8 mouse cellular contexts compared by ENCODE assay signal in genomic region chr11:3863454-3864112, GRCm38 (mm10). TPM values are rescaled to one million over a fixed set of nuclear protein-coding genes. Genes with fewer than 3 reads are reported as not detected.
DNase-seq lines count a peak whose midpoint lies in the region; ATAC-seq and TF ChIP-seq lines count a peak whose summit lies in the region.

Osbp2 (minus strand) TSS chr11:3863903.

- H3K27ac ChIP-seq in forebrain, embryonic 16.5 days (ENCODE audit: low read length), result no peak within 1 kb of the TSS
- H3K27ac ChIP-seq in lung, postnatal 0 days (ENCODE audit: low read length), result no peak within 1 kb of the TSS

- H3K9me3 ChIP-seq in forebrain, embryonic 16.5 days (ENCODE audit: control insufficient read depth, low read length), result no peaks in the 10 kb centered on the region
- H3K9me3 ChIP-seq in lung, postnatal 0 days (ENCODE audit: low read length), result no peaks in the 10 kb centered on the region

- H3K4me3 ChIP-seq in forebrain, embryonic 16.5 days (replicated peaks; ENCODE audit: low read length), result peak within 1 kb of the TSS; percentile 61
- peak within 1 kb of the TSS; percentile 30 for H3K4me3 ChIP-seq in lung, postnatal 0 days (ENCODE audit: low read depth, low read length)

- peak; percentile 56 for DNase-seq in ES-CJ7 (ENCODE audit: low read depth, low spot score)
- peak; percentile 91 for DNase-seq in cerebellum, adult 18-20 months
- DNase-seq in layer of hippocampus, postnatal 10 days (ENCODE audit: low spot score in 2 of 2), result peak; percentile 75 to 80
- DNase-seq in lung, postnatal 0 days (ENCODE audit: low spot score), result peak; percentile 85
- peak; percentile 10 for DNase-seq in ovary, postnatal 10 days (ENCODE audit: low spot score)
- peak; percentile 74 for DNase-seq in thymus, postnatal 0 days (ENCODE audit: low spot score)

- peak; percentile 91 for ATAC-seq in forebrain, embryonic 16.5 days
- ATAC-seq in hematopoietic stem cell, adult 5-6 weeks (replicated peaks in 1 of 2; ENCODE audit: insufficient read depth in 1 of 2, low FRiP score in 2 of 2, low TSS enrichment in 1 of 2, low read depth in 1 of 2, poor library complexity in 2 of 2, severe bottlenecking in 2 of 2), result peak; percentile 86 to 87
- ATAC-seq in lung, postnatal 0 days, result peak; percentile 97

- no peaks in the 10 kb centered on the region for H3K27me3 ChIP-seq in forebrain, embryonic 16.5 days (replicated peaks; ENCODE audit: control insufficient read depth, insufficient read depth, low read length)
- no peaks in the 10 kb centered on the region; the same call in 1 of the 2 replicates for H3K27me3 ChIP-seq in lung, postnatal 0 days (replicated peaks; ENCODE audit: insufficient read depth, low read length)

- peak; percentile 65 for TF ChIP-seq CTCF in lung, postnatal 0 days (IDR thresholded peaks at IDR 0.05)

- peak within 1 kb of the TSS; percentile 72 for H3K9ac ChIP-seq in forebrain, embryonic 16.5 days (replicated peaks; ENCODE audit: low read depth, low read length)
- no peak within 1 kb of the TSS; the same call in 1 of the 2 replicates for H3K9ac ChIP-seq in lung, postnatal 0 days (replicated peaks; ENCODE audit: low read depth)

- H3K4me2 ChIP-seq in forebrain, embryonic 16.5 days (ENCODE audit: low read length), result peak within 1 kb of the TSS; percentile 86
- peak within 1 kb of the TSS; percentile 70 for H3K4me2 ChIP-seq in lung, postnatal 0 days (replicated peaks; ENCODE audit: low read depth, low read length)

- 4% methylated on average over 58 of the region's 58 CpGs for WGBS in forebrain, embryonic 16.5 days
- 5% methylated on average over 45 of the region's 58 CpGs for WGBS in lung, postnatal 0 days

- no peaks in the 10 kb centered on the region for H3K36me3 ChIP-seq in forebrain, embryonic 16.5 days (ENCODE audit: control insufficient read depth, insufficient read depth)
- no peaks in the 10 kb centered on the region for H3K36me3 ChIP-seq in lung, postnatal 0 days (ENCODE audit: insufficient read depth, low read length)

- TF ChIP-seq EP300 in lung, postnatal 0 days (IDR thresholded peaks at IDR 0.05), result no peak

- H3K4me1 ChIP-seq in forebrain, embryonic 16.5 days (replicated peaks; ENCODE audit: control insufficient read depth, insufficient read depth, low read length), result peaks cover 13% of the 10 kb centered on the region
- H3K4me1 ChIP-seq in lung, postnatal 0 days (ENCODE audit: insufficient read depth, low read depth, low read length), result no peaks in the 10 kb centered on the region

RNA-seq across cellular contexts. Expression of gene Osbp2, which starts in this region (rescaled TPM):
- 11.8 and 19.5 TPM in 2 replicates for polyA plus RNA-seq in forebrain, embryonic 16.5 days (2015; fragmentation: Nextera tagmentation; extraction: Ambion mirVana)
- total RNA-seq in hematopoietic stem cell, adult 5-6 weeks (2017), result 0.81 TPM in 1 of 2 replicates, not detected in the other
- 10 to 100 TPM; 84.0 to 87.2 TPM for total RNA-seq in layer of hippocampus, postnatal 10 days (2021)
- 0.11 and 0.17 TPM in 2 replicates for polyA plus RNA-seq in lung, postnatal 0 days (2015; fragmentation: Nextera tagmentation; extraction: Ambion mirVana)
- polyA plus RNA-seq in thymus, postnatal 0 days (2015; fragmentation: Nextera tagmentation; extraction: Ambion mirVana), result 0.10 and 0.28 TPM in 2 replicates

Comparison
In these comparisons a context has a peak if more than half of its experiments do, and no peak if none do; other contexts are left out.
1. RNA of gene Osbp2 (total RNA-seq): 84.0 to 87.2 TPM in layer of hippocampus, postnatal 10 days; 0.81 TPM in hematopoietic stem cell, adult 5-6 weeks; every median in the first group is over 10 times any median in the second.
2. RNA of gene Osbp2 (polyA plus RNA-seq): 11.8 to 19.5 TPM in forebrain, embryonic 16.5 days; 0.11 to 0.17 TPM in lung, postnatal 0 days and 0.10 to 0.28 TPM in thymus, postnatal 0 days; every median in the first group is over 10 times any median in the second.
3. Peak in ATAC-seq in hematopoietic stem cell, adult 5-6 weeks; RNA of the gene not detected or under 1 TPM.
4. Peak in DNase-seq, ATAC-seq, H3K4me3 ChIP-seq and H3K4me2 ChIP-seq in lung, postnatal 0 days; RNA of the gene not detected or under 1 TPM.
5. Peak in DNase-seq in thymus, postnatal 0 days; RNA of the gene not detected or under 1 TPM.
6. DNase-seq: peak in every context shown above with its lines; median percentile 91 in cerebellum, adult 18-20 months; 85 in lung, postnatal 0 days; 78 in layer of hippocampus, postnatal 10 days; 74 in thymus, postnatal 0 days; 56 in ES-CJ7; 10 in ovary, postnatal 10 days.
7. Peak in every context shown above with its lines, with median percentiles within 50 percentile points of each other: ATAC-seq.